Mouse (Mus musculus) thymus, postnatal 10 days (tissue): ENCODE results near the gene Mindy4b-ps.
A peak's percentile ranks its signal among the peaks of the same experiment; 100 is the strongest.
"Not testable (repeated sequence)": the region's sequence is repeated elsewhere in the genome, so short reads cannot be mapped to it uniquely, and the experiment has no call there.

Experiments
- DNase-seq, 2 experiments: peaks; one replicate each; pipeline ENCODE4 v3.0.0; 2021; ENCODE audit warnings: low spot score in 2 of 2

Mindy4b-ps gene

DNA sequence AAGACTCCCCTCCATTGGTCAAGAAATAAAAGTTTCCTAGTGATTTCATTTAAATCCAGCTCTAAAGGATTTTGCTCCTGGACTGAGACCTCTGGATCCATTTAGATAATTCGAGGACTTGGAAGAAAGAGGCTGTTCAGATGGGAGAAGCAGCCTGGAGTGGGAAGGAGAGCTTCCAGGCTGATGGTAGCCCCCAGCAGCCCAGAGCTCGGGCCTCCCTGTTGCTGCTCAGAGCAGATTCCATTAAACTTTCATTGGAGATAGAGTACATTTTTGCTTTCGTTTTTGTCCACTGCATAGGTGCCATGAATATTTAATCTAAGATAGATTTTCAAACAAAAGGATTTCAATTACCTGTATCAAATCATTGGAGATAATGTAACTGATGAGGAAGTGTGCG, at the start of gene Mindy4b-ps:
Gene Mindy4b-ps (minus strand): TSS at position 101 of the 400 bp plus-strand sequence.
- no peak for DNase-seq

DNA sequence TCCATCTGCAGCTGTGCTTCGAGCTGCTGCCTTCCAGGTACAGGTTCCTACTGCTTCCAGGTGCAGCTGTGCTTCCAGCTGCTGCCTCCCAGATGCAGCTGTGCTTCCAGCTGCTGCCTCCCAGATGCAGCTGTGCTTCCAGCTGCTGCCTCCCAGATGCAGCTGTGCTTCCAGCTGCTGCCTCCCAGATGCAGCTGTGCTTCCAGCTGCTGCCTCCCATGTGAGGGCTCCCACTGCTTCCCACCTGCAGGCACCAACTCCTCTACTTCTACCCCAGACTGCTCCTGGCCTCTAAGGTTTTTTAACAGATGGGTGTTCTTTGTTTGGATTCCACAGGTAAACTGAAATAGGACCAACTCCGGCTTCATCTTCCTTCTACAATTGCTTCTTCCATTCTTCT, 49.8 kb upstream of the Mindy4b-ps start:
- not testable (repeated sequence) for DNase-seq

DNA sequence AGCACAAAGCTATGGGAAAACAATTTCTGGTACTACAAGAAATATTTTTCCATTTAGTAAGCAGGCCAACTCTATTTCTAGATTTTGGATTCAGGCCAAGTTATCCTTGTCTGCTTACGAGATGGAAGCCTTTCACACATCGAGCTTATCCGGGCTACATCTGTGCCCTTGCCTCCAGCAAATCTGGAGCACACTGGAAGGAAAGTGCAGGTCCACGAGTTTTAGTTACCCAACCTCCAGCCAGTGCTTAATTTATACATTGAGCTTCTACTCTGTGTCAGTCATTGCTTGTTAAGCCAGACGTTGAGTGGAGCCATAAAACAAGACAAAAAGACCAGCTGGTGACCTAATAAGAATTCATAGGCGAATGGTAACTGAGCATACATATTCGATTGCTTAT, 43.6 kb upstream of the Mindy4b-ps start:
- no peak for DNase-seq

DNA sequence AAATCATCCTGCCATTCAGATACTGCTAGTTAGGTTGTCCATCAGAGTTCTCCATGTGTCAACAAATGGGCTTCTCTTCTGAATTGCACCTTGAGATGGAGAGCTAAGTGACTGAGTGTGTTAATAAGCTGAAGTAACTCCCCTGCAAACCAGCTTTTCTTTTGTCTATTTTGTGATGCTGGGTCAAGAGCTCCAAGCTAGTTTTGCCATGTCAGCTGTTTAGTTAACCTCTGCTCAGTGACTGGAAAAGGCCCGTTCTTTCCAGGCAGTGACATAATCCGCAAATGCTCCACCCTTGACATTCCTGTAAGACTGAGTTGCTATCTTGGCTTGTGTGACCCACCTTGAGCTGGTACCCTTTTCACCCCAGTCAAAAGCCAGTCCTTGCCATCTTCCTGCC, 40.9 kb upstream of the Mindy4b-ps start:
- no peak for DNase-seq

DNA sequence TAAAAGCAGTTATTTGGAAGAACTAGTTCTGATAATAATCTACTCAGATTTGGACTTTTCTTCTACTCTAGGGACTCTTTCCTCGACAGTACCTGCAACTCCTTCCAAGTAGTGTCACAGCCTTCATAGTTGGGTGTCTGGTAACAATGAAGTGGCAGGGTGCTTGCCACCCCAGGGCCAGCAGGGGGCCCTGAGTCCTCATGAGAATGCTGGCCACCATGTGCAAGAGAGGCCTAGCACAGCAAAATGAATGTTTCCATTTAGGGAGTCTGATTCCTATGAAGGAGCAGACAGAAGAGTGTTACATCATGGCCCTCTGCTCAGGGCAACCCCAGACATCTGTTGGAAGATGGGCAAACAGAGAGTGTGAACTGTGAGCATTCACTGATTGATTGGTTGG, 21.3 kb upstream of the Mindy4b-ps start:
- no peak for DNase-seq

DNA sequence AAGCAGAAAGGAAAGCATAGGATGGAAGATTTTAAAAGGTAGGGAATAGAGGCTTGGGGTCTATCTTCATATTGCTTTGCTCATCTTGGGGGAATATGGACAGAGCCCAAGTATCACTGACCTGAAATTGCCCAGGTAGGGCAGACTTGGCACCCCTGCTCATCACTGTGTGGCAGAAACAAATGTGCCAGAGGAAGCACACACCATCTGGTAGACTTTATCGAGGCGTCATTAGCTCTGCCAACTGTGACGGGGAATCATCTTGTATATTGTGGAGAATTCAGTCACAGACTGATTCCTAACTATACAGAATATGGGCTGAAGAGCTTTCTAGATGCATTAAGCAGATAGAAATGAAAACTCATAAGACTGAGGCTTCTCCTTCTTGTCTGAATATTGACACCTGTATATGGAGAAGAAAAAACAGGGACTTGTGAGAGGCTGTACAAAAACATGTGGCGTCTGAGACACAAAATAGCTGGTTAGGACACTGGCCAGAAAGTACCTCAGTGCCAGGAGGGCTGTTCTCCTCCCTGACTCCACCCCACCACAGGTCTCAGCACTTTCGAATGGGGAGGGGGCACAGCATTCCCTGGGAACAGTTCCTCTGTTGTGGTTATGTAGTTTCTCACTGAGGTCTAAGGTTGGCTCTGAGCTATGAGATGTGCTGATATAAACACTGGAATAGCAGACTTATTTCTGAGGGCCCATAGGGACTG, 11.5 kb upstream of the Mindy4b-ps start:
- no peak for DNase-seq

DNA sequence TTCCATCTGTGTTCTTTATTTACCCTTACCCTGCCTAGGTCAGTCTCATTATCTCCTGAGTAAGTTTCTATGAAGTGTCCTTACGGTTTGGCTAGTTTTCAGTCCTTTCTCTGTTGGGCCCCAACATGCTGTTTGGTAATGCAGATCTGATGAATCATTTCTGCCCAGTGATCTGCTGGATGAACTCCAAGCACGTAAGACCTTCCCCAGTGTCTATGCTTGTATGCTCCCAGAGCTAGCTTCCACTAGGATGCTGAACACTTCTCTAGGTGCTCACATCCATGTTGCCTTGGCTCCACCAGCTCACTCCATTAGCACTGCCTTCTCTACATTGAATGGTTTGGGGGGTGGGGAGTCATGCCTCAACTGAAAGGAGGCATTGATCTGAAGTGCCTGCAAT, 10.8 kb upstream of the Mindy4b-ps start:
- DNase-seq = no peak

DNA sequence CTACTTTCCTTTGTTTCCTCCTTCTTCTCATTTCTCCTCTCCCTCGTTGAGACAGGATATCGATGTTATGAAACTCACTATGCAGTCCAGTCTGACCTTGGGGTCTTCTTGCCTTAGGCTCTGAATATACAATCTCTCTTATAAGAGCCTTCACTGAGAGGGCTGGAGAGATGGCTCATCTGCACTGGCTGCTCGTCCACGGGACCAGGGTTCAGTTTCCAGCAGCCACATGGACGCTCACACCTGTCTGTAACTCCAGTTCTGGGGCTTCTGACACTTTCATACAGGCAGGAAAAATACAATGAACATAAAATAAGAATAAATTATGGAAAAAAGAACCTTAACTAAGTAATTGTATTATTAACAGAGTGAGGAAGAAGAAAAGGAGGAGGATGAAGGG, 9.5 kb upstream of the Mindy4b-ps start:
- no peak for DNase-seq

DNA sequence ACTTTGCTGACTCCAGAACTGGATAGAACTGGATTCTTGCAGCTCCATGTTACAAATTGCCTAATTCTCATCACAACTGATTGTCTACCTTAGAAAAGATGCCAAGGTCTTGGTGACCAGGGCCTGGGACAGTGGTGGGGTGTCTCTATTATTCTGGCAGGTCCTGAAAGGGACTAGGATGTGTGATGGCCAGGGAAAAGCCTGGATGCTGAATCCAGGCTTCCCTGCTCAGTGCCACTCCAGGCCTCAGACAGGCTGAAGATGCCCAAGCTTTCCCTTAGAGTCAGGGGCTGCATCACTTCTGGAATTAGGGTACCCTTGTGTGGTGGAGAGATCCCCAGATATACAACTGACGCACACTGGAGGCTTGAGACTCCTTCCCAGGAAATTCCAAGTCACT, 7.8 kb upstream of the Mindy4b-ps start:
- no peak for DNase-seq

DNA sequence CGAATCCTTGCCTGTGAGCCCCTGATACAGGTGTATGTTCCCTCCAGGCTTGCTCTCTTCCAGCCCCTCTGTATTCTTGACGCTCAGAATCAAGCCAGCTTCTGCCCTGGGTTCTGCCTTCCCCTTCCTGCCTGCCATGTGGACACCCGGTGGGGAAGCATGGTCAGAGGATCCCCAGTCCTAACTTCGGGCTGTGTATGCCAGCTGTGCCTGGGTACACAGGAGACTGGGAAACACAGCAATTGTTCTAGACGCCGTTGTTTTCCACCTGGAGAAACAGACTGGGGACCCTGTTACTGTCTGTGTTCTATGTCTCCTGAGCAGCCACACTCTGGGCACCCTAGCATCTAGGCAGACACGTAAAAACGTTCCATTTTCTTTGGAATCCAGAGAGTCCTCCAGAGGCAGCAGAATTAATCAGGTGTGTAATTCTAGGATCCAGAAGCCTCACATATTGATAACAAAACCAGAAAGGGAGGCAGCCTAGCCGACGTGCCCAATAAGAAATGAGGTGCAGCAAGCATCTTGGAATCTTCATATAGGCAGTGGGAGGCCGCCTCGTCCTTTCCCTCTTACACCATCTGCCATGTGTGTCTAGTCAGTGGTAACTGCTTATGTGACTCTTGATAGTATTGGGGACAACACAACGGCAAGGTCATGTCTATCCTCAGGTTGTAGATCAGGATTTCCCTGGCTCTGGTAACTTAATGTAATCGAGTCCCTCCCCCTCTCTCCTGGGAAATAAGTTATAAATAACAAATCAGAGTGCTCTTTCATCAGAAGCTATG, 6.4 kb upstream of the Mindy4b-ps start:
- no peak for DNase-seq

DNA sequence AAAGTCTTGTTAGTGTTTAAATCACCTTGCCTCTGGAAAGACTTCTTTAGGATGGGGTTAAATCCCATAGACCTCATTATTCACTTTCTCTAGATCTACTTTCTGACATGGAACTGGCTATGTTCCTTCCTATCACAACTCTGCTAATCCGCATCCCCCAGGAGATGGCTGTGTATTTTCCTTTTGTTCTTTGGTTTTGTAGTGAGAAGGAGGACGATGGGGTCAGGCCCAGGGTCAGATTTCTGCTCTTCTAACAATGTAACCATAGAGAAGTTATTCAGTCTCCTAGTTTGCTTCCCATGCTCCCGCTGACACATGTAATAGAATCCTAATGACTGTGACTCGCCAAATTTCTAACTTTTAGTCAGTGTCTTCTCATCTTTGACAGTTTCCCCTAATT, 4.2 kb upstream of the Mindy4b-ps start:
- no peak for DNase-seq

DNA sequence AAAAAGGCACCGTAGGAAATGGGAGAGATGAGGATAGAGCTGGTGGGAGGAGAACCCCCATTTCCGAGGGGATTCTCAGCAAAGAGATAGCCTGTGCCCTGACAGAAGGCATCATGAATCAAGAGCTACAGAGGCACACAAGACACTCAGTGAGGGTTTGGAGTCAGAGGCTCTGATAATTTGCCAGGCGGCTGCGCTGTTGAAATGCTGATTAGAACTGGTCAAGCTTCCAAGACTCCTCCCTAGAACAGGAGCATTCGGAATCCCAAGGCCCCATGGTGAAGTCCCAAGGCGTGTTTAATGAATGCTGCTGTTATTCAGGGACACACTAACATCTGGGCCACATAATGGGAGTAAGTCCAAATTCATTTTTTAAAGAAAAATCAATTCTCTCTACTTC, 4.8 kb downstream of the Mindy4b-ps start:
- DNase-seq = no peak

DNA sequence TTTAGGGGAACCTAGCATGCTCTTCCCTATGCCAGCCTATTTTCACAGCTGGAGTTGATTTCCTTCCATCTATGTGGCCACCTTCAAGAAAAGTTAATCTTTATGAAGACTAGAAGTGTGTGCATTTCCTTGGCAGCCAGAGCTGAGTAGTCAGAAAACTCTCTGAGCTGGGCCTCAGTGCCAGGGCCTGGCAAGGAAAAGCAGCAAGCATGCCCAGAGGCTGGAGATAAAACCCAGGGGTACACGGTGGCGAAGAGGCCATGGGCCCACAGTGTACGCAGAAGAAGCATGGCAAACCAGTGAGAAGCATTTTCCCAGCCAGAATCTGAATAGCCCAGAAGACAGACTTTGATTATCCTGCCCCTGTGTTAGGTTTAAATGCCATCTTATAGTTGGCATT, 7.9 kb downstream of the Mindy4b-ps start:
- no peak for DNase-seq

DNA sequence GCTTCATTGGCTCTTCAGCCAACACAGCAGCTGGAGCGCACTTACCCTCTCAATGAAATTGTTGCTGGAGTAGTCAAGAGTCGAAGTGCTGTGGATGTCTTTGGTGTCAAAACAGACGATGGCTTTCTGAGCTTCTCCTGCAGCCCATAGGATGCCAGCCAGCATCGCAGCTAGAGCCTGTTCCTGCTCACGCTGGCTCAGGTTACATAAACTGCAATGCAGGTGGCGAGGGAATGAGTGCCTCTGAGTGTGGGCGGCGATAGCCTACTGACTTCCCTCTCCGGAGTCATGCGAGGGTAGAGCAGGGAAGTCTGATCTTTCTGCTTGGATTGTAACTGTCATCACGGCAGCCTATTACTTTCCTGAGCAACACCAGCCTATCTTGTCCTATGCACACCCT, 11.8 kb downstream of the Mindy4b-ps start:
- no peak for DNase-seq

DNA sequence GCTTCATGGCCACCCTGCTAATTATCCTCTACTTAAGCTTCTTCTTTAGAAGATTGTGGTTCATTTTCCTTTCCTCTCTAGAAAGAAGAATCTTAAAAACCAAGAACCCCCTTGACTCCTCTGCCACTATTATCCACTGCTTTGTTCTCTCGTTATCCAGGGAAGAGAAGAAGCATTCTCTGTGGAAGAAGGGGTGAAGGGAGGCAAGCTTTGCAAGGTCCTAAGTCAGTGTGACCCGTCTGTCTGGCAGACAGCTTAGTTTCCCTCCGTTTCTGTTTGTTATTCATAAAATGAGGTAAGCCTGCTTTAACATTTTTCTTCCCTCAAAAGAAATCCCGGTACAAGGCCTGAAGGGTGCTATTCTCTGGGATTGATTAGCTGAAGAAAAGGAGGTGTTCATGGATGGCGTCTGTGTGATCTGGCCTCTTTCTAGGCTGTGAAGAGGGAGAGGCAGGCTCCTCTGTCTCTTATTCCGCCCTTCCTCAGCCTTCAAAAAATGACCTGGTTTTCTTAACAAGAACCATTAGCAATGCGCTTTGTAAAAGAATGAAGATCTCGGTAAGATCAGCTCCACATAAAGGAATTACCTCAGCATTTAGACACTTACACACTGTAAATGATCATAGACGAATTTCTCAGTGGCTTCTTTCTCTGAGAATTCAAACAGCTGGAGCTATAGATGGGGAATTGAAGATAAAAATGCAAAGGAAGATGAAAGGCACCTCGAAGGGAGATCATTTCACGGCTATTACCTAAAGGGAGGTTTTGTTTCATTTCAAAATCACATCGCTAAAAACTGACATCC, 12.8 kb downstream of the Mindy4b-ps start:
- no peak for DNase-seq

DNA sequence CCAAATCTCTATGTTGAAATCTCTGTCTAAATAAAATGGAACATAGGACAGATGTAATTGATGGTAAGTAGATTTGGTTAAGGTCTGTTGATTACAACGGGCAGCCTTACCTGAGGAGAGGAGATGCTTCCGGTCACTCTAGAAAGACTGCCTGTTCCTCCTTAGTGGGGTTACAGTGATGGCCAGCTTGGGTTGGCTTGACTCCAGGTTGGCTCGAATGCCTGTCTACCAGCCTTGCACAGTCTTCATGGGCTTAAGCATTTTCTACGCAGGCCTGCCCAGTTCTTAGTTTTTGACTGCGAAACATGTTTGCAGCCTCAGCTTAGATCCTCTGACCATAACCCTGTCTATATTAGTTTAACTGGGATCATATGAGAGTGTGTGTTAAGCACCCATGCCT, 13.5 kb downstream of the Mindy4b-ps start:
- no peak for DNase-seq

DNA sequence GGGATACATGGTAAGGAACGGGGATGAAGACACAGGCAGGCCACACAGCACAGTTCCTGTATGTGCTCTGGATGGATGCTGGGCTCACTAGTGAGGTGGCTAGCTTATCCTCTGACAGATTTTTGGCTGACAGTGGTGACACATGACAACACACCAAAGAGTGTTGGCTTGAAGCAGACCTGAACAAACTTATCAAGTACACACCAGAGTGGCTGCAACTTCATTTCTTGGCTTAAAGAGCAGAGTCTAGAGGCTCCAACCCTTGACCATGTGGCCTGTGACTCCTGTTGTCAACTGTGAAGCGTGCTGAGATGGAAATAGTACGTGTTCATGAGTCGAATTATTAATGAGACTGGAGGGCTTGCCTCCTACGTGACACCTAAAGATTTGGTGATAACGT, 17.4 kb downstream of the Mindy4b-ps start:
- DNase-seq = no peak

DNA sequence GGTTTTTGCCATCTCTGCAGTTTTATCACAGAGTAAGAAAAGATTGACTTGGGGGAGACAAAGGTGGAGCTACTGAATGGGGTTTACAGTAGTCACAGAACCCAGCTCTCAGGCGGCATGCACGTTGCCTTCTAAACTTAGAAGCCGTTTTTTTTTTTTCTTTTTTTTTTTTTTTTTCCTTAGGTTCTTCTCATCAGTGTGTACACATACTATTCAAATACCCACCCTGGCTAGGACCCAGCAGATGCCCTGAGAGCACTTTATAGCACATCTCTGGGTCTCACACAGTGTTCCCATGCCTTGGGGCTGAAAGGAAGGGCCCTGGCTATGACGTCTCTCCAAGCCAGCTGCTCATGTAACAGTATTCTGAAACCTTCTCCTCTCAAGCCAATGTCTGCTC, 23.4 kb downstream of the Mindy4b-ps start:
- DNase-seq = no peak

DNA sequence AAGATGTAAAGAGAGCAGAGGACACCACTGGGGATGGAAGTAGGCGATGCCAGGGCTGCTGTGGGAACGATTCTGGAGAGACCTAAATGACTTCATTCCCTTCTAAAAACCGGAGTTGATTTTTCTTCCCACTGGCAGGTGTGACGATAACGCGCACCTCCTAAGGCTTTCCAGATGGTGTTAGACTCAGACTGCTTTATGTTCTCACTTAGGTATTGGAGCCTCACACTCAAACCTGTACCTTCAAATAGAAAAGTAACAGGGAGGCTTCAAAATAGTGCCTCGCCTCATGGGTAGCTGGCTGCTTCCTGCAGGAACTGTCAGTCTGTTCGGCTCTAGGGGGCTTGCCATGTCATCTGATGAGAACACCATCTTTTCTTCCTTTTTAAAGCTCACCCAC, 23.9 kb downstream of the Mindy4b-ps start:
- DNase-seq = no peak

DNA sequence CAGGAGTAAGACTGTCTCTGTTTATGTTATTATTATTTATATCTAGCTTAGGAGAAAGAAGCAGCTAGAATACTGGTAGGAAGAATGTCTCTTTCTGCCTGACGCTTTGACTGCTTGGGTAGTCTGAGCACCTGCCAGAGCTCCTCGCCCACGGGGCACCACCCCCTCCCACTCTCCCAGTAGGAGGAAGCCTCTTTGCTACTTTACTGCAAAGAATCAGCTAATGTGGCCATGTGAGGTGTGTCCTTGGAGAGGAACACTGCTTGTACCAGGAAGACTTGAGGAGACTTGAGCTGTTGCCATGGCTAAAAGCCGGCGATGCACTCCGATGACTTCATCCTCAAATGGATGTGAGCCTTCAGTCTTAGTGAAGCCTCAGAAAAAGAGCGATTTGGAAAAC, 32.6 kb downstream of the Mindy4b-ps start:
- no peak for DNase-seq

DNA sequence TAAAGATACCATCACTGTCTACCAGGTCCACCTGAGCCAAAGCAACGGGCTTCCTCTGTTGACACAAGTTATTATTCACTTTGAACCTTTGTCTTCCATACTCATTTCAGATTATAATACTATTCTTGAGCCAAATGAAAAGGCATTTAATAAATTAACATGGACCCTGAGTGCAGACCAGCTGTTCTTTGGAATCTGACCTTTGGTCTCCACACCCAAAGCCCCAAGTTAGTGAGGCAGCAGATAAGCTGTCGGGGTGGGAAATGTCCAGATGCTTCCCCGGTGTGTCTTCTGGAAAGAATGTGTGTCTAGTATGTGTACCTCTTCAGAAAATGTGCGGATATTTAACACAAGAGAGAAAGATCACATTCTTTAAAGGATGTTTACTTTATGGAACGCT, 33.1 kb downstream of the Mindy4b-ps start:
- no peak for DNase-seq

DNA sequence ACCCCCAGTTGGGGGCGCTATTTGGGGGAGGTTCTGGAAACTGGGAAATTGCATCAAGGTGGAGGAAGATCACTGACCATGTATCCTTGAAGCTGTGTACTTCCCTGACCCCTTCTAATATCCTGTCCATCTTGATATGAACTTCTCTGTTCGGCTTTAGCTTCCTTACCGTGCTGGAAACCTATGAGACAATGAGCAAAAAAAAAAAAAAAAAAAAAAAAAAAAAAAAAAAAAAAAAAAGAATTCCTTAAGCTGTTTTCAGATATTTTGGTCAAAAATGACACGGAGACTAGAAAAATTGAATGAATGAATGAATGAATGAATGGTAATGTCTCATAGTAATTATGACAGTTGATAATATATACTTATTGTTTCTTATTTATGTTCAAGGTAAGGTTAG, 35.6 kb downstream of the Mindy4b-ps start:
- no peak for DNase-seq

DNA sequence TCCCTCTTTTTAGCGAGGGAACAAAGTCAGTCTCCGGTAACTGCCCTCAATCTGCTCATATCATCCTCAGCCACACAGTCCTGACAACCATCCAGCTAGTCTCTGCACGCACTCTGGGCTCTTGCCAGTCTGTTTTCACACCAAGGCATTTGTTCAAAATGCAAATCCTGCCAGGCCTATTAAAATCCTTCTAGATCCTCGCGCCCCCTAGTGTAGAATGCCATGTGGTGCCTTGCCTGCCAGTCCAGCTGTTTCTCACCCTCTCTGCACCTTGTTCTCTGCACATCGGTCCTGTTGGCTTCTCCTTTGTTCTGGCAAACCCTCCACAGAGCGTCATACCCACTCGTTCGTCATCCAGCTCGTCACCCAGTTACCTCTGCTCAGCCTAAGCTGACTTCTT, 36.2 kb downstream of the Mindy4b-ps start:
- DNase-seq = peak in 1 of 2 experiments; percentile 41
